13 mouse cellular contexts compared by ENCODE assay signal in the genomic region with DNA sequence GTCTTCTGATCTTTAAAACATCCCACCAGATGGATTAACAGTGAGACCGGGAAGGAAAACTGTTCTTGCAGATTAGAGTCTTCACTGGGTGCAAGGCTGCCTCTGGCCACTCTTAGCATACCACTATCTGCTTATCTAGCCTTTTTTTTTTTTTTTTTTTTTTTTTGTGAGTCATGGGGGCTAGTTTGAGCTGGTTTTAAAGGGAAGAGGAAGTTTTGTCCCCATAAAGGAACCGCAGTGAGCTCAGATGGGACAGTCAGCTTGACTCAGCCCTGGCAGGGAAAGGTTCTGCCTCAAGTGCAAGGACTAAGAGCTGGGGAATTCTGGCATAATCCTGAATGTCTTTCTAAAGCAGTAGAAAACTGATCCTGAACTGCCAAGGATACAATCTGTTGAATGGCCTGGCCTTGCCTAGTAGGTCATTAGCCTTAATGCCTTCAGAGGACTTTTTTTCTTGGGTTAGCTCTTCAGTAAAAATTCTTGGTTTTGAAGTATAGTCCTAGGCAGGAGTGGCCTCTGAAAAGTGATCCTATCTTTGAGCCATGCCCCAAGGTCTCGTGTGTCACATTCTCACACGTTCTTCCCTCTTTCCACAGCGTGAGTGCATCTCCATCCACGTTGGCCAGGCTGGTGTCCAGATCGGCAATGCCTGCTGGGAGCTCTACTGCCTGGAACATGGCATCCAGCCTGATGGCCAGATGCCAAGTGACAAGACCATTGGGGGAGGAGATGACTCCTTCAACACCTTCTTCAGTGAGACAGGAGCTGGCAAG. TPM values are rescaled to one million over a fixed set of nuclear protein-coding genes. Genes with fewer than 3 reads are reported as not detected.
DNase-seq lines count a peak whose midpoint lies in the region; ATAC-seq and TF ChIP-seq lines count a peak whose summit lies in the region.
"Had no signal": no experiment of that assay in that cellular context is flagged by ENCODE, and none has a peak within 500 bp of the region (broad histone marks: within the 10 kb centered on the region; RNA-seq: fewer than 3 reads in every experiment).

No protein-coding gene starts in this region.

- no peaks in the 10 kb centered on the region for H3K9me3 ChIP-seq in lung, embryonic 14.5 days (ENCODE audit: low read depth, low read length)
- no peaks in the 10 kb centered on the region for H3K9me3 ChIP-seq in megakaryocyte, embryonic 14.5 days

- peak overlapping the region; percentile 79 for H3K4me2 ChIP-seq in lung, embryonic 14.5 days

- no peak for TF ChIP-seq POLR2A in cerebellum, adult 2 months (IDR thresholded peaks at IDR 0.05; ENCODE audit: borderline replicate concordance, insufficient read depth, low read length)

- no peak for TF ChIP-seq CTCF in cerebellum, adult 2 months (IDR thresholded peaks at IDR 0.05; ENCODE audit: borderline replicate concordance, insufficient read depth, low read depth, low read length)
- TF ChIP-seq CTCF in lung, embryonic 14.5 days (IDR thresholded peaks at IDR 0.05; ENCODE audit: low read depth): no peak

- no peak overlapping the region for H3K27ac ChIP-seq in cerebellum, adult 2 months (ENCODE audit: insufficient read depth, low read length)
- no peak overlapping the region for H3K27ac ChIP-seq in lung, embryonic 14.5 days (ENCODE audit: low read depth)

- ATAC-seq in lung, embryonic 14.5 days (ENCODE audit: insufficient read depth): no peak
- peak; percentile 22 for ATAC-seq in common myeloid progenitor, adult 5-6 weeks (replicated peaks; ENCODE audit: low read depth, poor library complexity, severe bottlenecking)
- ATAC-seq: CD4-positive, CD25-positive, alpha-beta regulatory T cell, adult 4 months; midbrain, embryonic 16.5 days had no signal

- H3K36me3 ChIP-seq in lung, embryonic 14.5 days (ENCODE audit: insufficient read depth): peaks cover 40% of the 10 kb centered on the region
- H3K36me3 ChIP-seq in megakaryocyte, embryonic 14.5 days (replicated peaks; ENCODE audit: low read length): peaks cover 49% of the 10 kb centered on the region

- peak; percentile 22 to 26 for DNase-seq in cerebellum, adult 2 months
- no peak for DNase-seq in cerebellum, postnatal 4 days (ENCODE audit: low spot score in 2 of 2)
- DNase-seq in lung, embryonic 14.5 days: no peak
- DNase-seq in lung, adult 18-20 months: no peak
- DNase-seq in neural tube, embryonic 10.5 days (ENCODE audit: extremely low spot score, low spot score): no peak
- DNase-seq in spleen, postnatal 36 days (ENCODE audit: low spot score in 2 of 2): no peak
- DNase-seq: cerebellum, adult 18-20 months; thymus, postnatal 36 days had no signal

- peaks cover 7% of the 10 kb centered on the region; the same call in 1 of the 2 replicates for H3K4me1 ChIP-seq in cerebellum, adult 2 months (ENCODE audit: control insufficient read depth, insufficient read depth, low read length)
- H3K4me1 ChIP-seq in lung, embryonic 14.5 days (ENCODE audit: insufficient read depth): peaks cover 17% of the 10 kb centered on the region
- peaks cover 61% of the 10 kb centered on the region for H3K4me1 ChIP-seq in megakaryocyte, embryonic 14.5 days

- H3K4me3 ChIP-seq in cerebellum, adult 2 months (replicated peaks; ENCODE audit: insufficient read depth, low read depth, low read length): no peak overlapping the region
- H3K4me3 ChIP-seq in lung, embryonic 14.5 days (ENCODE audit: low read depth, low read length): no peak overlapping the region
- peak overlapping the region; percentile 94 for H3K4me3 ChIP-seq in megakaryocyte, embryonic 14.5 days (replicated peaks)

- 29% methylated on average over 7 of the region's 7 CpGs for WGBS in cerebellum, adult 2 months
- 73% methylated on average over 7 of the region's 7 CpGs for WGBS in lung, embryonic 14.5 days

- no peak overlapping the region for H3K9ac ChIP-seq in lung, embryonic 14.5 days

- no peaks in the 10 kb centered on the region; the same call in 1 of the 2 replicates for H3K27me3 ChIP-seq in cerebellum, adult 2 months (ENCODE audit: control insufficient read depth, insufficient read depth, low read length)
- H3K27me3 ChIP-seq in lung, embryonic 14.5 days (ENCODE audit: insufficient read depth, low read length): no peaks in the 10 kb centered on the region
- H3K27me3 ChIP-seq in megakaryocyte, embryonic 14.5 days (replicated peaks): no peaks in the 10 kb centered on the region

RNA-seq across cellular contexts. Expression of gene Tuba1c, which starts 4.0 kb away (rescaled TPM):
- 6.4 and 9.0 TPM in 2 replicates for polyA plus RNA-seq in cerebellum, adult 2 months (2012; rRNA removed)
- polyA plus RNA-seq in lung, embryonic 14.5 days (2014; fragmentation: Nextera tagmentation; extraction: Ambion mirVana): 224 and 232 TPM in 2 replicates
- total RNA-seq in common myeloid progenitor, adult 5-6 weeks (2017): 41.0 and 61.3 TPM in 2 replicates
- 62.0 and 103 TPM in 2 replicates for polyA plus RNA-seq in megakaryocyte, embryonic 14.5 days (2012; ENCODE audit: insufficient read depth, low replicate concordance)

RNA-seq across cellular contexts. Expression of gene Prph, which starts 21.3 kb away (rescaled TPM):
- 25.7 and 37.7 TPM in 2 replicates for polyA plus RNA-seq in cerebellum, adult 2 months (2012; rRNA removed)
- 0.91 and 1.8 TPM in 2 replicates for polyA plus RNA-seq in lung, embryonic 14.5 days (2014; fragmentation: Nextera tagmentation; extraction: Ambion mirVana)
- not detected in 2 replicates for total RNA-seq in common myeloid progenitor, adult 5-6 weeks (2017)
- polyA plus RNA-seq in megakaryocyte, embryonic 14.5 days (2012; ENCODE audit: insufficient read depth, low replicate concordance): not detected in 2 replicates
- polyA plus RNA-seq: CD4-positive, CD25-positive, alpha-beta regulatory T cell, adult 4 months had no signal

RNA-seq across cellular contexts. Expression of gene Troap, which starts 40.7 kb away (rescaled TPM):
- 0.07 and 0.22 TPM in 2 replicates for polyA plus RNA-seq in cerebellum, adult 2 months (2012; rRNA removed)
- 33.4 and 35.1 TPM in 2 replicates for polyA plus RNA-seq in lung, embryonic 14.5 days (2014; fragmentation: Nextera tagmentation; extraction: Ambion mirVana)
- 12.6 and 18.6 TPM in 2 replicates for total RNA-seq in common myeloid progenitor, adult 5-6 weeks (2017)
- polyA plus RNA-seq in megakaryocyte, embryonic 14.5 days (2012; ENCODE audit: insufficient read depth, low replicate concordance): 27.8 and 75.4 TPM in 2 replicates

RNA-seq across cellular contexts. Expression of gene C1ql4, which starts 53.9 kb away (rescaled TPM):
- 1.3 and 1.6 TPM in 2 replicates for polyA plus RNA-seq in cerebellum, adult 2 months (2012; rRNA removed)
- polyA plus RNA-seq in lung, embryonic 14.5 days (2014; fragmentation: Nextera tagmentation; extraction: Ambion mirVana): not detected in 2 replicates
- not detected in 2 replicates for total RNA-seq in common myeloid progenitor, adult 5-6 weeks (2017)
- polyA plus RNA-seq in megakaryocyte, embryonic 14.5 days (2012; ENCODE audit: insufficient read depth, low replicate concordance): not detected in 2 replicates
- total RNA-seq: layer of hippocampus, adult 18-20 months had no signal
- polyA plus RNA-seq: CD4-positive, CD25-positive, alpha-beta regulatory T cell, adult 4 months had no signal

RNA-seq across cellular contexts. Expression of gene Dnajc22, which starts 59.3 kb away (rescaled TPM):
- 0.13 TPM in 1 of 2 replicates, not detected in the other for polyA plus RNA-seq in cerebellum, adult 2 months (2012; rRNA removed)
- 0.42 and 0.78 TPM in 2 replicates for polyA plus RNA-seq in lung, embryonic 14.5 days (2014; fragmentation: Nextera tagmentation; extraction: Ambion mirVana)
- not detected in 2 replicates for total RNA-seq in common myeloid progenitor, adult 5-6 weeks (2017)
- polyA plus RNA-seq in megakaryocyte, embryonic 14.5 days (2012; ENCODE audit: insufficient read depth, low replicate concordance): not detected in 2 replicates
- polyA plus RNA-seq: CD4-positive, CD25-positive, alpha-beta regulatory T cell, adult 4 months had no signal

Comparison
In these comparisons a context has a peak if more than half of its experiments do, and no peak if none do; other contexts are left out.
1. DNase-seq: peak in cerebellum, adult 2 months (2 of 2); none in cerebellum, postnatal 4 days (0 of 2), lung, embryonic 14.5 days (single experiment), lung, adult 18-20 months (0 of 2), neural tube, embryonic 10.5 days (single experiment) and spleen, postnatal 36 days (0 of 2).
2. RNA of gene Troap, which starts 40.7 kb away (polyA plus RNA-seq): 33.4 to 35.1 TPM in lung, embryonic 14.5 days and 27.8 to 75.4 TPM in megakaryocyte, embryonic 14.5 days; 0.07 to 0.22 TPM in cerebellum, adult 2 months; every median in the first group is over 10 times any median in the second.